25 mouse cellular contexts compared by ENCODE assay signal in the genomic region with DNA sequence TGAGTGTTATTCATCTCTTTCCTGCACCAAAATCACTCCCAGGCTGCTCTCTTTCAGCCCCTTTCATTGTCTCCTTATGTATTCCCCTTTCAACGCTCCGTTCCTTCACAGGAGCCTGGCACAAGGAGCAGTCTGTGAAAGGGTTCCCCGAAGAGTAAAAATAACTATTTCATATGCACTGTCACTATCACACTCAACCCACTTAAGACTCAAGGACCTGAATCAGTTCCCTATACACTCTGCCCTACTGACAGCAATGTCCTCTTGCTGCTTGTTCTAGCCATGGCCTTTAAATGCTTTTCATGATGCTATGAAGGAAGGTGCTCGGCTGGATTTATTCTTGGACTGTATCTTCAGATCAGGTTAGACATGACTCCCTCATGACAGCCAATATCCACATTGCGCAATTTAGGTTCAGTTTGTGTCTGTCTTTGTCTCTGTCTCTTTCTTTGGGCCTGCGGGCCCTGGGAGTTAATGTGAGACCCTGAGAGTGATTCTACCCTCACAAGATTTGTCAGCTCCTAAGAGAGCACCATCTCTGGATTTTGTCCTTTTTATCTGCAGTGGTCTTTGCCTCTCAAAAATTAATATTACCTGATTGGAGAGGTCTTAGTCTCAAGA. TPM values are rescaled to one million over a fixed set of nuclear protein-coding genes. Genes with fewer than 3 reads are reported as not detected.
"Had no signal": no experiment of that assay in that cellular context is flagged by ENCODE, and none has a peak within 500 bp of the region (broad histone marks: within the 10 kb centered on the region; RNA-seq: fewer than 3 reads in every experiment).

No protein-coding gene starts in this region.

- H3K4me2 ChIP-seq: liver, embryonic 12.5 days; liver, embryonic 15.5 days; lung, embryonic 15.5 days; midbrain, embryonic 13.5 days had no signal

- H3K9me3 ChIP-seq: liver, embryonic 12.5 days; liver, embryonic 15.5 days; lung, embryonic 15.5 days; megakaryocyte, embryonic 14.5 days; midbrain, embryonic 10.5 days; midbrain, embryonic 13.5 days had no signal

- H3K4me3 ChIP-seq: left cerebral cortex, adult 2 months; liver, embryonic 12.5 days; liver, embryonic 15.5 days; lung, embryonic 15.5 days; megakaryocyte, embryonic 14.5 days; midbrain, embryonic 10.5 days; midbrain, embryonic 13.5 days had no signal

- ATAC-seq: liver, embryonic 12.5 days; midbrain, embryonic 13.5 days; midbrain, embryonic 16.5 days had no signal

- H3K9ac ChIP-seq: liver, embryonic 12.5 days; liver, embryonic 15.5 days; lung, embryonic 15.5 days; midbrain, embryonic 13.5 days had no signal

- H3K27me3 ChIP-seq: liver, embryonic 12.5 days; liver, embryonic 15.5 days; lung, embryonic 15.5 days; megakaryocyte, embryonic 14.5 days; midbrain, embryonic 13.5 days had no signal

- H3K27ac ChIP-seq: left cerebral cortex, adult 2 months; liver, embryonic 12.5 days; liver, embryonic 15.5 days; lung, embryonic 15.5 days; midbrain, embryonic 10.5 days; midbrain, embryonic 13.5 days had no signal

- DNase-seq: kidney, postnatal 10 days; kidney, postnatal 36 days; layer of hippocampus, postnatal 36 days; lung, adult 18-20 months; lung, postnatal 10 days; lung, postnatal 36 days; thymus, adult 18-20 months; thymus, postnatal 36 days had no signal

- H3K4me1 ChIP-seq: liver, embryonic 12.5 days; liver, embryonic 15.5 days; lung, embryonic 15.5 days; megakaryocyte, embryonic 14.5 days; midbrain, embryonic 10.5 days; midbrain, embryonic 13.5 days had no signal

- H3K36me3 ChIP-seq: liver, embryonic 12.5 days; liver, embryonic 15.5 days; lung, embryonic 15.5 days; midbrain, embryonic 10.5 days; midbrain, embryonic 13.5 days had no signal

RNA-seq across cellular contexts. Expression of gene Nps, which starts 49.4 kb away (rescaled TPM):
- total RNA-seq: layer of hippocampus, postnatal 10 days; layer of hippocampus, postnatal 36 days; left cerebral cortex, adult 2 months; left cerebral cortex, postnatal 36 days; monocyte, adult 5-6 weeks had no signal
- polyA plus RNA-seq: limb, embryonic 11.5 days; liver, embryonic 12.5 days; liver, embryonic 15.5 days; midbrain, embryonic 10.5 days; midbrain, embryonic 13.5 days; neural tube, embryonic 11.5 days; neural tube, embryonic 14.5 days; small intestine, adult 2 months; spleen, adult 2 months; stomach, embryonic 16.5 days had no signal
